Comparison of ENCODE assay signal across 34 mouse cellular contexts in genomic region chr3:109879061-109879460, GRCm38 (mm10).
DNase-seq lines count a peak whose midpoint lies in the region; ATAC-seq and TF ChIP-seq lines count a peak whose summit lies in the region.
"Had no signal": no experiment of that assay in that cellular context is flagged by ENCODE, and none has a peak within 500 bp of the region (broad histone marks: within the 10 kb centered on the region; RNA-seq: fewer than 3 reads in every experiment).

No protein-coding gene starts in this region.

- 63% methylated on average over 4 of the region's 4 CpGs for WGBS in lung, adult 2 months
- WGBS in midbrain, embryonic 13.5 days = 88% methylated on average over 4 of the region's 4 CpGs

- peak; percentile 9 to 42 for DNase-seq in lung, adult 18-20 months
- DNase-seq in lung, adult 2 months = no peak
- peak; percentile 55 for DNase-seq in adrenal gland, postnatal 10 days
- peak; percentile 22 for DNase-seq in fibroblast of lung, adult 2 months (ENCODE audit: low read depth)
- DNase-seq in lung, postnatal 4 days = peak; percentile 6 to 23
- no peak for DNase-seq in cerebellum, postnatal 25 days
- DNase-seq: cerebellum, adult 2 months; cerebellum, postnatal 36 days; embryo, embryonic 11 days; forebrain, postnatal 0 days; gastrocnemius, postnatal 10 days; heart, postnatal 36 days; kidney, postnatal 14 days; layer of hippocampus, adult 9-11 months; right cerebral cortex, postnatal 4 days; thymus, adult 18-20 months; thymus, postnatal 36 days had no signal

- H3K4me2 ChIP-seq in midbrain, embryonic 13.5 days (replicated peaks) = no peak overlapping the region
- H3K4me2 ChIP-seq: embryonic facial prominence, embryonic 13.5 days; forebrain, embryonic 12.5 days; heart, embryonic 15.5 days; hindbrain, embryonic 12.5 days; limb, embryonic 15.5 days; liver, embryonic 15.5 days; midbrain, embryonic 12.5 days; neural tube, embryonic 13.5 days had no signal

- no peak overlapping the region for H3K9ac ChIP-seq in midbrain, embryonic 13.5 days (replicated peaks)
- H3K9ac ChIP-seq: embryonic facial prominence, embryonic 13.5 days; forebrain, embryonic 12.5 days; forebrain, postnatal 0 days; heart, embryonic 15.5 days; hindbrain, embryonic 12.5 days; limb, embryonic 15.5 days; liver, embryonic 15.5 days; midbrain, embryonic 12.5 days; neural tube, embryonic 13.5 days had no signal

- H3K36me3 ChIP-seq in midbrain, embryonic 13.5 days = no peaks in the 10 kb centered on the region
- H3K36me3 ChIP-seq: embryonic facial prominence, embryonic 13.5 days; forebrain, embryonic 12.5 days; heart, embryonic 10.5 days; heart, embryonic 15.5 days; hindbrain, embryonic 12.5 days; limb, embryonic 10.5 days; limb, embryonic 15.5 days; liver, embryonic 15.5 days; midbrain, embryonic 12.5 days; neural tube, embryonic 13.5 days had no signal

- H3K4me1 ChIP-seq in lung, adult 2 months (ENCODE audit: control insufficient read depth, insufficient read depth, low read length) = no peaks in the 10 kb centered on the region
- H3K4me1 ChIP-seq in midbrain, embryonic 13.5 days (replicated peaks) = no peaks in the 10 kb centered on the region
- H3K4me1 ChIP-seq: forebrain, embryonic 12.5 days; heart, embryonic 10.5 days; heart, embryonic 15.5 days; hindbrain, embryonic 12.5 days; limb, embryonic 10.5 days; limb, embryonic 15.5 days; liver, embryonic 15.5 days; megakaryocyte, embryonic 14.5 days; midbrain, embryonic 12.5 days; neural tube, embryonic 13.5 days had no signal

- no peaks in the 10 kb centered on the region for H3K27me3 ChIP-seq in midbrain, embryonic 13.5 days
- H3K27me3 ChIP-seq: CH12.LX; embryonic facial prominence, embryonic 13.5 days; forebrain, embryonic 12.5 days; heart, embryonic 15.5 days; hindbrain, embryonic 12.5 days; limb, embryonic 15.5 days; liver, embryonic 15.5 days; megakaryocyte, embryonic 14.5 days; midbrain, embryonic 12.5 days; neural tube, embryonic 13.5 days had no signal

- no peak overlapping the region for H3K27ac ChIP-seq in midbrain, embryonic 13.5 days
- H3K27ac ChIP-seq: embryonic facial prominence, embryonic 13.5 days; forebrain, embryonic 12.5 days; heart, embryonic 10.5 days; heart, embryonic 15.5 days; hindbrain, embryonic 12.5 days; hindbrain, postnatal 0 days; limb, embryonic 10.5 days; limb, embryonic 15.5 days; liver, embryonic 15.5 days; midbrain, embryonic 12.5 days; neural tube, embryonic 13.5 days; stomach, postnatal 0 days had no signal

- H3K4me3 ChIP-seq in lung, adult 2 months (replicated peaks; ENCODE audit: extremely low read depth, low read depth, low read length) = no peak overlapping the region
- no peak overlapping the region for H3K4me3 ChIP-seq in midbrain, embryonic 13.5 days (replicated peaks)
- H3K4me3 ChIP-seq: embryonic facial prominence, embryonic 13.5 days; erythroblast, embryonic 14.5 days; forebrain, embryonic 12.5 days; heart, embryonic 10.5 days; heart, embryonic 15.5 days; hindbrain, embryonic 12.5 days; limb, embryonic 10.5 days; limb, embryonic 15.5 days; liver, embryonic 15.5 days; megakaryocyte, embryonic 14.5 days; midbrain, embryonic 12.5 days; neural tube, embryonic 13.5 days had no signal

- no peaks in the 10 kb centered on the region for H3K9me3 ChIP-seq in midbrain, embryonic 13.5 days
- H3K9me3 ChIP-seq: embryonic facial prominence, embryonic 13.5 days; forebrain, embryonic 12.5 days; heart, embryonic 10.5 days; heart, embryonic 15.5 days; hindbrain, embryonic 12.5 days; limb, embryonic 10.5 days; limb, embryonic 15.5 days; liver, embryonic 15.5 days; megakaryocyte, embryonic 14.5 days; midbrain, embryonic 12.5 days; neural tube, embryonic 13.5 days had no signal

- TF ChIP-seq CTCF in lung, adult 2 months (IDR thresholded peaks at IDR 0.05; ENCODE audit: insufficient read depth, low read length) = no peak

- TF ChIP-seq POLR2A in lung, adult 2 months (IDR thresholded peaks at IDR 0.05; ENCODE audit: borderline replicate concordance, extremely low read depth, low read depth, low read length) = no peak

- ATAC-seq in midbrain, embryonic 13.5 days = no peak
- ATAC-seq: forebrain, postnatal 0 days; hindbrain, postnatal 0 days; intestine, embryonic 16.5 days had no signal

Comparison
In these comparisons a context has a peak if more than half of its experiments do, and no peak if none do; other contexts are left out.
1. DNase-seq: peak in lung, adult 18-20 months (2 of 2), adrenal gland, postnatal 10 days (single experiment), fibroblast of lung, adult 2 months (single experiment) and lung, postnatal 4 days (2 of 2); none in lung, adult 2 months (single experiment) and cerebellum, postnatal 25 days (0 of 2).